Mouse (Mus musculus): ENCODE results near the gene Cnot10.

DNA sequence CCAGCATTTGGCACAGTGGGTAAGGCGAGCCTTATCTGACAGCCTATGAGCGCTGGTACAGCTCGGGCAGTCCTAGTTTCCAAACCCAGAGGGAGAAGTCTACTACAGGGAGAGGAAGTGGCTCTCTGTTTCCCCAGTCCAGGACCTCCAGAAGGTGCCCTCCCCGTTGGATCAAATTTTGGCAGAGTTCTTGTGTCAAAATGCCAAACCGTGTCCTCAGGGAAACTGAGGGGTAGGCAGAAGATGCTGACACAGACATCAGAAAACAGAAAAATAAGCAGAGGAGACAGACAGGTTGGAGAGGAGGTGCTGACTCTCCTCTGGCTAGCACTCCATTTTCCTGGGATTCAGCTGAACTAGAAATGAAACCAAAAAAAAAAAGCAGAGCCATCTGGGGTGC lies 40.0 kb upstream of the Cnot10 start:
- TF ChIP-seq CTCF (IDR thresholded peaks at IDR 0.05; ENCODE audit: low read depth, low read length) (no peak), POLR2A (IDR thresholded peaks at IDR 0.05; ENCODE audit: borderline replicate concordance, low read depth, low read length) (no peak)
